Mouse (Mus musculus): ENCODE data around the gene Efcc1.

GRCm38 (mm10) chr6:87762161-87762560 is 31.5 kb downstream of the Efcc1 start:
- no peak for TF ChIP-seq POLR2A (IDR thresholded peaks at IDR 0.05; ENCODE audit: insufficient read depth, low read depth, low read length)
- no peak for TF ChIP-seq CTCF (IDR thresholded peaks at IDR 0.05; ENCODE audit: insufficient read depth, low read depth, low read length)
